Mouse (Mus musculus) heart, postnatal 0 days (tissue): ENCODE measurements around the gene Ep400. TPM values are rescaled to one million over a fixed set of nuclear protein-coding genes. Genes with fewer than 3 reads are reported as not detected.

Source experiments
- ATAC-seq: fragments of 200-750 bp; cut with Nextera tagmentation; 2 replicates; pipeline ENCODE4 v1.8.0; 2017; ENCODE audit warnings: low read depth, moderate number of reproducible peaks, moderate library complexity; ENCODE audit not compliant: insufficient read depth
- DNase-seq: peaks from one replicate; pipeline ENCODE4 v3.0.0-alpha.2; 2016; ENCODE audit warnings: low spot score
- H3K27ac ChIP-seq: fragments of 300-500 bp; sonication (generic); 2 replicates; pipeline ENCODE4 v1.5.1; 2014; ENCODE audit warnings: low read depth, mild to moderate bottlenecking
- H3K27me3 ChIP-seq: fragments of 300-500 bp; sonication (generic); 2 replicates; pipeline ENCODE4 v1.6.1; 2014; ENCODE audit warnings: low read length, mixed read lengths; ENCODE audit not compliant: control insufficient read depth, insufficient read depth
- H3K36me3 ChIP-seq: fragments of 300-500 bp; sonication (generic); replicated peaks from 2 replicates; pipeline ENCODE4 v1.6.1; 2014; ENCODE audit warnings: low read length, mixed read lengths; ENCODE audit not compliant: control insufficient read depth, insufficient read depth
- H3K4me1 ChIP-seq: fragments of 300-500 bp; sonication (generic); 2 replicates; pipeline ENCODE4 v1.6.1; 2014; ENCODE audit warnings: antibody characterized with exemption; ENCODE audit not compliant: control insufficient read depth, insufficient read depth
- H3K4me2 ChIP-seq: fragments of 300-500 bp; sonication (generic); 2 replicates; pipeline ENCODE4 v1.6.1; 2014; ENCODE audit warnings: low read depth, mild to moderate bottlenecking, low read length, moderate library complexity
- H3K4me3 ChIP-seq: fragments of 300-500 bp; sonication (generic); 2 replicates; pipeline ENCODE4 v1.5.1; 2014; ENCODE audit warnings: low read depth, low read length
- H3K9ac ChIP-seq: fragments of 300-500 bp; sonication (generic); replicated peaks from 2 replicates; pipeline ENCODE4 v1.6.1; 2014; ENCODE audit warnings: low read depth, low read length, mixed read lengths
- H3K9me3 ChIP-seq: fragments of 300-500 bp; sonication (generic); replicated peaks from 2 replicates; pipeline ENCODE4 v1.6.1; 2016; ENCODE audit warnings: low read length; ENCODE audit not compliant: control insufficient read depth
- CTCF ChIP-seq: IDR thresholded peaks from 2 replicates; pipeline ENCODE4 v1.5.1; 2016; ENCODE audit warnings: antibody characterized with exemption, control low read depth, low read depth
- EP300 ChIP-seq: IDR thresholded peaks from 2 replicates; pipeline ENCODE4 v1.6.1; 2016; ENCODE audit warnings: antibody characterized with exemption, low read depth
- WGBS: fragments of 180-500 bp; shearing (Covaris S2); extraction: QIAGEN DNeasy Blood & Tissue Kit; methylation state at CpG from one replicate; pipeline ENCODE4 v1.1.7; 2014; 5-methylcytosine and 5-hydroxymethylcytosine counted together
- polyA plus RNA-seq: library from polyadenylated mRNA; unstranded; fragments of >200 nt; fragmentation: Nextera tagmentation; extraction: Ambion mirVana; gene quantifications from 2 replicates; pipeline ENCODE4 v1.2.1, GENCODE M21; 2015
- total RNA-seq: library from RNA; depleted of rRNA; stranded (reverse); fragments of >200 nt; gene quantifications from 2 replicates; pipeline ENCODE4 v1.2.3, GENCODE M21; 2014; ENCODE audit warnings: low replicate concordance

The Ep400 gene
- total and polyA plus RNA-seq, 2 experiments from 2014 or later: 12.7 to 21.9 TPM

GRCm38 (mm10) chr5:110781529-110782238 lies 11.2 kb upstream of the Ep400 start:
- Histone ChIP-seq H3K36me3 (peaks cover 21% of the 10 kb centered on the region), H3K4me1 (peaks cover 12% of the 10 kb centered on the region), H3K4me3 (no peak overlapping the region), H3K27ac (no peak overlapping the region), H3K27me3 (no peaks in the 10 kb centered on the region), H3K9me3 (no peaks in the 10 kb centered on the region), H3K4me2 (no peak overlapping the region), H3K9ac (no peak overlapping the region)
- no peak for ATAC-seq
- DNase-seq: no peak
- TF ChIP-seq EP300 (no peak), CTCF (no peak)
- 71% methylated on average over 7 of the region's 7 CpGs for whole genome bisulfite sequencing

- Histone ChIP-seq H3K4me2 (peak overlapping the region; percentile 97), H3K4me1 (peaks cover 12% of the 10 kb centered on the region), H3K9ac (0 out of 2 replicates have a peak overlapping the region, but pooled peaks have one; percentile 83), H3K9me3 (no peaks in the 10 kb centered on the region), H3K36me3 (peaks cover 23% of the 10 kb centered on the region), H3K4me3 (peak overlapping the region; percentile 85), H3K27me3 (no peaks in the 10 kb centered on the region), H3K27ac (0 out of 2 replicates have a peak overlapping the region, but pooled peaks have one; percentile 32)
- no peak for TF ChIP-seq CTCF
- TF ChIP-seq EP300: no peak
- DNase-seq (no peak), ATAC-seq (peak; percentile 49; the same call in 1 of the 2 replicates)
- 57% methylated on average over 10 of the region's 10 CpGs for WGBS
These were observed 10.4 kb upstream of the Ep400 start for GRCm38 (mm10) chr5:110780761-110781528.

GRCm38 (mm10) chr5:110779998-110780760 lies 9.7 kb upstream of the Ep400 start, which contains the start of gene Pus1:
Gene Pus1, minus strand, starts transcription at chr5:110780659.
- ATAC-seq: peak; percentile 91

GRCm38 (mm10) chr5:110779276-110779997 lies 8.9 kb upstream of the Ep400 start:
- no peak for ATAC-seq
- peak overlapping the region; percentile 85 for H3K4me3 ChIP-seq
- 19% methylated on average over 15 of the region's 15 CpGs for WGBS

More at GRCm38 (mm10) chr5:110779998-110780760, 9.7 kb upstream of the Ep400 start, which contains the start of gene Pus1:
- Histone ChIP-seq H3K4me2 (peak within 1 kb of the TSS; percentile 97), H3K36me3 (peaks cover 25% of the 10 kb centered on the region), H3K27ac (peak within 1 kb of the TSS; percentile 61), H3K9me3 (no peaks in the 10 kb centered on the region), H3K9ac (peak within 1 kb of the TSS; percentile 83), H3K4me3 (peak within 1 kb of the TSS; percentile 85), H3K4me1 (peaks cover 12% of the 10 kb centered on the region), H3K27me3 (no peaks in the 10 kb centered on the region)
- no peak for TF ChIP-seq CTCF
- TF ChIP-seq EP300: no peak
- DNase-seq: peak; percentile 81
- WGBS: under 1% methylated on average over 54 of the region's 57 CpGs

More at GRCm38 (mm10) chr5:110779276-110779997, 8.9 kb upstream of the Ep400 start:
- TF ChIP-seq CTCF: no peak
- no peak for TF ChIP-seq EP300
- no peaks in the 10 kb centered on the region for H3K27me3 ChIP-seq
- DNase-seq: no peak
- H3K9me3 ChIP-seq: no peaks in the 10 kb centered on the region
- peak overlapping the region; percentile 83 for H3K9ac ChIP-seq
- peak overlapping the region; percentile 97 for H3K4me2 ChIP-seq
- H3K36me3 ChIP-seq: peaks cover 28% of the 10 kb centered on the region
- H3K27ac ChIP-seq: no peak overlapping the region; the same call in 1 of the 2 replicates
- H3K4me1 ChIP-seq: peaks cover 12% of the 10 kb centered on the region
